Mouse (Mus musculus): ENCODE measurements around the gene Pycr1.

Gene Pycr1

DNA sequence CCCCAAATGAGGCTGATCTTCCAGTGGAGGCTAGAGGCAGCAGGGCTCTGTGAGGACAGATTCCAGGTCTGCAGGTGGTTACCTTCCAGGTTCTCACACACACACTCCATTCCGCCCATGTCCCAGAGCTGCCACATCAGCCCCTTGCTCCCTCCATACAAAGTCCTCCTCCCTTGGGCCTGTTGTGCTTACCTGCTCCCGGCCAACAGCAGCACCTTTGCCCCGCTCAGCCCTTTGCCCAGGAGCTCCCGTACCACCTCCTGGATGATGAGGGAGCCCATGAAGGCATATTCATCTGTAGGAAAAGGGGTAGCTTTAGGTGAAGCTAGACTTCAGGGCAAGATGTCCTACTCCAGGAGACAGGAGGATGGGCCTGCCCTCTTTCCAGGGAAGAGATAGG lies 13.7 kb upstream of the Pycr1 start:
- DNase-seq: no peak

- no peak for DNase-seq
Observed at GRCm38 (mm10) chr11:120654741-120655140, 11.2 kb upstream of the Pycr1 start.

DNA sequence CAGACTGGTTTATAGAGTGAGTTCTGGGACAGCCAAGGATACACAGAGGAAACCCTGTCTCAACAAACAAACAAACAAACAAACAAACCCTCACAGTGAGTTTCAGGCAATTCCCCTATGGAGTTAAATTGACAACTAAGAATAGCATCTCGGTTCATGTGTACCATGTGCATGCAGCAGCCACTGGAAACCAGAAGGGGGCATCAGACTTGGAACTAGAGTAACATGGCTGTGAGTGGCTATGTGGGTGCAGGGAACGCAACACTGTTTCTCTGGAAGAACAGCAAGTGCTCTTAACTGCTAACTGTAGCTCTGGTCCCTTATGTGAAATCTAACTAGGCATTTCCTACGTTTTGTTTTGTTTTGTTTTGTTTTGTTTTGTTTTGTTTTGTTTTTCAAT lies 8.3 kb upstream of the Pycr1 start:
- no peak for DNase-seq

DNA sequence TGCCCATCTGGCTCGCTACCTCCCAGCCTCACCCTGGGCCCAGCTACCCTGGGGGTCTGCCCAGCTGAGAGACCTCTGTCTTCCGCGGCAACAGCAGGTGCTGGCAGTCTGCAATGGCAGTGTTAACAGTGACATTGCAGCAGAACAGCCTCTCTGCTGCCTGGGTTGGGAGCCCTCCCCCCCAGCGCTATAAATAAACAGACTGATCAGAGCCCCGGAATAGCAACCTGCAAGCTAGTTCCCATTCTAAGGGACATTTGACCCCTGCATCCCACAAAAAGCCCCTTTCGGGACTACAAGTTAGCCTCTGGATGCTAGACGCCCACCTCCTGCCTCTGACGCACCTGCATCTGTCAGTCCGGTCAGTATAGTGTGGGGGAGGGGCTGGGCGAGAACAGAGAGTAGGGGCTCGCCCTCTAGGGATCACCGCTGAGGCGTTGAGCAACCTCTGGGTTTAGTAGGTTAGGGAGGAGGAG lies 4.5 kb upstream of the Pycr1 start, which contains the start of gene Myadml2:
Gene Myadml2, minus strand, starts transcription at position 158 of the 476 bp plus-strand sequence.
- peak; percentile 68 for DNase-seq

- no peak for DNase-seq
Observed at GRCm38 (mm10) chr11:120647047-120647830, 3.7 kb upstream of the Pycr1 start.

DNA sequence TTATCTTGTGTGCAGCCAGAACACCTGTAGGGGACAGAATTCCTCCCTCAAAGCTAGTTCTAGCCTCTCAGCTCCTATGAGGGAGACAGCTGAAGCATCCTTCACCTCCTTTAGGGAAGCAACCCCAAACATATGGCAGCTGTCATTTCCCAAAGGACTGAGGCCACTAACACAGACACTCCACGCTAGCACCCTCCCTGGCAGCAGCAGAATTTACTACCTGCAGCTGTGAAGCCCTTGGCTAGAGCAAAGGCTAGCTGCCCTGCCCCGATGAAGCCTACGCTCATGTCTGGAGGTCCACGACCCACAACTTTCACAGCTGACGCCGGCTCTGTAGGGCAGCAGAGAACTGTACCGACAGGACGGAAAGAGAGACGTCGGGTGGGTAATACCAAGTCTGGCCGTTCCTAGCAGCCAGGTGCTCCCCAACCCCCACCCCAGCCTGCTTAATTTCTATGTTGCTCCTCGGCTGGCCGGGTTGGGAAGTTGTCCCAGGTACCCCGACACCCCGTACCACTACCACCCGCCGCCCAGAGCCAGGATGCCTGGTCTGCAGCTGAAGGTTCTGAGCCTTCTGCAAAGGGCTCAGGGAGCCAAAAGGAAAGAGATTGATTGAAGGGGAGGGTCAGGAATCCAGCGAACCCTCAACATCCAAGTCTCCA lies 499 bp downstream of the Pycr1 start:
- DNase-seq: no peak

DNA sequence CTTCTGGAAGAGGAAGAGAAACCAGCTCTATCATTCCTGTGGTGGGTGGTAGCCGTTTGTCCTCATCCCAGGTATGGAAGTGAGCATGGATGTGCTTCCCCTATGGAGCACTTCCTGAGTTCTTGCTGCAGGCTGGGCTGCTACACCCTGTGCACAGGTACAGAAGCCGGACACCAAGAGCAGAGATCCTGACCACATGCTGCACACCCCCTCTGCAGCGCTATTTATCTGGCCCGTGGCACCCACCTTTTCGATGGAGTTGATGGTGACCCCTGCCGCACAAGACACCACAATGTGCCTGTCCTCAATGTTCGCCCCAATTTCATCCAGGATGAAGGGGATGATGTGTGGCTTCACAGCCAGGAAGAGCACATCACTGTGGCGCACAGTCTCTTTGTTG lies 1.7 kb downstream of the Pycr1 start:
- DNase-seq: no peak

DNA sequence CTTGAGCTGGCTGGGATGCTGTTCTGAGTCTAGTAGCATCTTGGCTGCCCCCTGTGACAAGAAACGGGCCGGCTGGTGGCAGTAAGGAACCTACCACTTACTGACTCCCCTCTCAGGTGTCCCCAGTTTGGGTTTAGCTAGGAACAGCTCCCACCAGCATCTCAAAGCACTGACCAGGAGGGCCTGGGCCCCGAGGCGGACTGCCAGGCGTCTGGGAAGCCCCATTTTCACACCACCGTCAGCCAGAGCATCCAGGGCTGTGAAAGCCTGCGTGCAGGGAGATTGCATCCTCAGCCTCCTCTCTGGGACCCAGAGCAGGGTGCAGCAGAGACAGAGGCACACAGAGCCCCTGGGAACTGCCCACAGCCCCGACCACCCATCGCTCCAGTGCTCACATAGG lies 2.3 kb downstream of the Pycr1 start:
- no peak for DNase-seq

DNA sequence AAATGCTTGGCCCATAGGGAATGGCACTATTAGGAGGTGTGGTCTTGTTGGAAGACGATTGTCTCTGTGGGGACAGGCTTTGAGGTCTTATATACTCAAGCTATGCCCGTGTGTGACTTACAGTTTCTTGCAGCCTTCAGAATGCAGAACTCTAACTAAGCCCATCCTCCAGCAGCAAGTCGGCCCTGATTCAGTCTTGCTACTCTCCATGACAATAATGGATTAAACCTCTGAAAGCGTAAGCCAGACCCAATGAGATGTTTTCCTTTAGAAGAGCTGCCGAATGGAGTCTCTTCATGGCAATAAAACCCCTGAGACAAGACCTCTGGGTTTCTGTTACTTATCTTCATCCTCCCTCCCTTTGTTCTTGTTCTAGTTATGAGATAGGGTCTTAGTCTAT lies 8.8 kb downstream of the Pycr1 start:
- DNase-seq: no peak

DNA sequence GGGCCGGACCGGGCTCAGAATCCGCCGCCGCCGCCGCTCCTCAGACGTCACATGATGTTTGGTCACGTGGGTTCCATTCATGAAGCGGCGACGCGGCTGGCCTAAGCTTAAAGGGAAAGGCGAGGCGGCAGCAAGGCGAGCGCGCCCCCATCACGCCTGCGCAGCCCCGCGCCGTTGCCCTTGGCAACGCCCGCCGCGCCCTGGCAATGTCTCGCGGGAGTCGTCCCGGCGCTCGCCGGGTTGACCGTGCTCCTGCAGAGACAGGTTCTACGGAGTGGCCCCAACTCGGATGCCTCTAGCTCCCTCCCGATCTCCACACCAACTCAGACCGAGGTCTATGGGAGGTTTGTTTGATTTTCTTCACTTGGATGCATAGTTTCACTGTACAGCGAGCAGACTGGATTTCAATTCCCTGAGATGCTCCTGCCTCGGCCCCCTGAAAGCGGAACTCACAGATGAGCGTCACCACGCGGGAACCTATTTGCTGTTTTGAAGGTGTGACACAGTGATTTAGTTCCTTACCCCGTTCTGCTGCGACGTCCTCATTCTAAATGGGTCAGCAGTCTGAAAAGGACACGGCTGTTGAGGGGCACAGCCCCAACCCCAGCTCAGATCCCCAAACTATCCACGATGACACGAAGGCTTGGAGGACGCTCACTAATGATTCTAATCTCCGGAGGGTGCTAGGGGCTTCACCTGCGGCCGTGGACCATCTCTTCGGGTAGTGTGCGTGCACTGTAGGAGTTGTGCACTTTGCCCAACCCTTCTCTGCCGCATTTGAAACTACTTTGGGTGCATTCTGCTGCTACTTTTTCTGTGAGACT lies 9.8 kb downstream of the Pycr1 start, which contains the start of gene Mafg:
Gene Mafg, minus strand, starts transcription at position 81 of the 824 bp plus-strand sequence.
- peak; percentile 96 for DNase-seq

GRCm38 (mm10) chr11:120632559-120633519 lies 10.7 kb downstream of the Pycr1 start:
- DNase-seq: peak; percentile 71

GRCm38 (mm10) chr11:120631726-120632448 lies 11.7 kb downstream of the Pycr1 start:
- no peak for DNase-seq

GRCm38 (mm10) chr11:120630881-120631725 lies 12.5 kb downstream of the Pycr1 start:
- no peak for DNase-seq

DNA sequence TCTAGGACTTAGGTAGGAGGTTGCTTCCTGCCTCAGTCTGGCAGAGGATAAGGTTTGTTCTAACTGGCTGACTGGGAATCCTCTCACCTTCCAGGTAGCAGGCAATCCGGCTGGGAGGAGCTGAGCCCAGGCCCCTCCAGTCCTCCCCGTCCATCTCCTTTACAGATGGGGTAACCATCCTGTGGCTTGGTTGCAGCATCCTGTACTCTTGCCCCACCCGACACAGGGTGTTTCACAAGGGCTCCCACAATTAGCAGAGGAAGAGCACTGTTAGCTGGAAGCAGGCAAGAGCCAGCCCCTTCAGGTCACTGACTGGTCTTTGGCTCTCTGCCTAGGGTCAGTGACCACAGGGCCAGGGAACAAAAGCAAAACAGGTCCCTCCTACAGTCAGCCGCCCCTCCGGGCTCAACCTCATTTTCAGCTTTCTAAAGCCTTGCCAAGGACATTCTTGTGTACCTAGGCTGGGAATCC lies 13.1 kb downstream of the Pycr1 start:
- DNase-seq: peak; percentile 80

- DNase-seq: no peak
Observed at GRCm38 (mm10) chr11:120629911-120630310, 13.7 kb downstream of the Pycr1 start.

GRCm38 (mm10) chr11:120629341-120629730 lies 14.2 kb downstream of the Pycr1 start:
- no peak for DNase-seq

DNA sequence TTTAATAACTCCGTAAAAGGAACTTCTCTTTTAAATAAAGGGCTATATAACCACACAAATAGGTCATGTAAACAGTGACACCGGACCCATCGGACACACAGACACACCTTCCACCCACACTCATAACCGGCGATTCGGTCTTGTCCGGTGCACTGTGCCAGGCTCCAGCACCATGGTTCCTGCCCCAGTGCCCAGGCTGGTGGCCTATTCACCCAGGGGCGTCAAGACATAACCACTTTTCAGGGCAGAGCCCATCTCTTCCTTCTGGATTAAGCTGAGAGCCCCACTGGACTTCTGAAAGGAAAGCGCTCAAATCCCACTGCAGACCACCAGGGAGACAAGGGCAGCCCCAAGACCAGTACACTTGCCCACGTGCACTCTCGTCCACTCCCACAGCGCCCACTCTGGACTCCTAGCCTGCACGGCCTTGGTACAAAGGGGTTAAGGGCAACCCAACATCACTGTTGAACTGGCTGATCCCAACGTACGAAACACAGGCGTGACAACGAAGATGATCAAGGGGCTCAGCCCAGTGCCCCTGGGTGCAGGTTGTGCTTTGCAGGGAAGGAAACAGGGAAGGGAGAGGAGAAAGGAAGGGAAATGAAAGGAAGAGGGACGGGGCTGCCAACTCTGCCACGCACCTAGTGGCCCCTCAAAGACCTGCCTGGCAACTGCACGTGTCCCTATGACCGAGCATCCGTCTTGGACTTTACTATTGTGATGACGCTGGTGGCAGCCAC lies 14.8 kb downstream of the Pycr1 start:
- DNase-seq: no peak

GRCm38 (mm10) chr11:120627468-120628300 lies 15.9 kb downstream of the Pycr1 start:
- DNase-seq: no peak

Data from layer of hippocampus, adult 9-11 months (tissue).